Mouse (Mus musculus) layer of hippocampus, postnatal 36 days (tissue): ENCODE data around the gene Aldh1b1. TPM values are rescaled to one million over a fixed set of nuclear protein-coding genes. Genes with fewer than 3 reads are reported as not detected.

Experiments used
- DNase-seq, 2 experiments: peaks; one replicate each; pipeline ENCODE4 v3.0.0; 2022
- total RNA-seq, 2 experiments: library from RNA; stranded (reverse); gene quantifications; 2 replicates each; pipeline ENCODE4 v1.2.3; 2021

Aldh1b1 gene
- total RNA-seq, 2 experiments from 2014 or later: 8.1 to 8.7 TPM

GRCm38 (mm10) chr4:45785959-45786358 lies 12.9 kb upstream of the Aldh1b1 start:
- no peak for DNase-seq

DNA sequence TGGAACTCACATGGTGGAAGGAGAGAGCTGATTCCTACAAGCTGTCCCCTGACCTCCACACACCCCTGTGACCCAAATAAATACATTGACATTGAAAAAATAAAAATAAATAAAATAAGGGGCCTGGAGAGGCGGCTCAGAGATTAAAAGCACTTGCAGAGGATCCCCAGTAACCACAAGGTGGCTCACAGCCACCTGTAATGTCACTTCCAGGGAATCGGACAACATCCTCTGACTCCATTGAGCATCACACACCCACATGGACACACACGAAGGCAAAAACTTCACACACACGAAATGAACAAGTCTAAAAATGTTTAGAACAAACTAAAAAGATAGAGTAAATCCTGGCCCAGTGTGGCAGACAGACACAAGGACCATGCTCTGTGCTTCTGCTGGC lies 12.1 kb upstream of the Aldh1b1 start:
- DNase-seq: no peak

DNA sequence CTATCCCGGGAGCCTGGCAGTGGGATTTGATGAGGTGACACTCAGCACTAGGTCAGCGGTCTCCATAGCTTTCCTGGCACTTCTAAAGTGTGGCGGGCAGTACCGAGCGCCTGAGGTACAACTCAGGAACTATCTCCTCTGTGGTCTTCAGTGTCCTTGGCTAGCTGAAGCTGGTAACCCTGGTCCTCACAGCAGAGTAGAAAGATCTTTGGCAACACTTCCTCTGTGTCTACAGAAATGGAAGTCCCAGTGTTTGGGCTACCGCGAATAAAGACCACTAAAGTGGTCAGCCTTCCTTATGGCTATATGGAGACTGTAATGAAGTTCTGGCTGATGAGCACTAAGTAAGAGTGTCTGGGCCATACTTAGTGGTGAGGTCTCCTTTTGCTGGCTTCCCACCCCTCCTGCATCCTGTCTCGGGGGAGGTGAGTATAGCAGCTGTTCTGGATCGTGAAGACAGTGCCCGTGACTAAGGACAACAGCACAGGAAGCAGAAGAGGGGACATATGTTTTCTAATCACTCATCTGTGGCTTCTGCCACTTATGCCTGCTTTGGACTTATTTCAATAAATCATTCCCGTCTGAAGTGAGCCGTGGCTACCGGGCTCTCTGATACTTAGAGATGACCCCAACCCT lies 10.3 kb upstream of the Aldh1b1 start:
- no peak for DNase-seq

DNA sequence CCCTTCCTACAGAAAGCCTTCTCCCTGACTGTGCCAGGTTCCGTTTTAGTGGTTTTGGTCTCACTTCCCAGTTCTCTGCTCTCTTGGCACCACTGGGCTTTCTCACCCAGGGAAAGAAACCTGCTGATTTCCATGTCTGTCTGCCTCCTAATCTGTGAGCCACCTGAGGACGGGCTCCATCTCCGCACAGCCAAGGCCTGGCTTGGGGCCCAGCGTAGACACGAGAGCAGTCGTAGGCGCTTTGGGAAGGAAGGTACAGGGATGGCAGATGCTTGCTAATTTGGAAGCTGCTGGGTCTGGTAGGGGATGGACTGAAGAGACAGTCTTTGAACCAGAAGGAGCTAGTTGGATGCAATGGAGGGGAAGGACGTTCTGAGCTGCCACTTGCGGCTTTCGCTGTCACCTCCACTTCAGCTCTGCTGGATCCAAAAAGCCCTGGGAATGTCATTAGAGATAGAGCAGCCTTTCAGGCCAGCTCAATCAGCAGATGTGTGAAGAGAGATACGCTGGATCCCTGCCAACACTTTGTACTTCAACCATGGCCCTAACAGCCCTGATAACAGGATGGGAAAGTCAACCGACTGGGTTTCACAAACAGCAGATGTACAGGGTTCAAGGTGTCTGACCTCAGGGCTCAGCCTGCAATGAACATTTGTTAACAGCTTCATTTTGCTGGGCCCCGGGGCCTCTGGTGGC lies 9.4 kb upstream of the Aldh1b1 start:
- DNase-seq: peak; percentile 33 to 36

DNA sequence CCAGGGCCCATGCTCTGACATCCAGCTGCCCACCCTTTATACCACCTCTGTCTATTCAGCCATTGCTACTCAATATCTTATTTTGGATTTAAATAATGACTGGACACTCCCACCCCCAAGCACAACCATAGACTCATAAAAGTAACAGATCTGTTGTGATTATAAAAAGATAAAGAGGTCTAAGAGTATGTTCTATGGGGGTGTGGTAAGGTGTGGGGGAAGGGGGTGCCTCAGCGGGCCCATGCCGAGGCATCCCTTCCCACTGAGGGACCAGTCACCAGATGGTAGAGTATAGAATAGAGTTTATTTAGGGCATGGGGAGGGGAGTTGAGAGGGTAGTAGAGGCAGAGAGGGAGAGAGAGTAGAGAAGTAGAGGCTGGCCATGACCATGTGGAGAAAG lies 8.8 kb upstream of the Aldh1b1 start:
- DNase-seq: no peak

DNA sequence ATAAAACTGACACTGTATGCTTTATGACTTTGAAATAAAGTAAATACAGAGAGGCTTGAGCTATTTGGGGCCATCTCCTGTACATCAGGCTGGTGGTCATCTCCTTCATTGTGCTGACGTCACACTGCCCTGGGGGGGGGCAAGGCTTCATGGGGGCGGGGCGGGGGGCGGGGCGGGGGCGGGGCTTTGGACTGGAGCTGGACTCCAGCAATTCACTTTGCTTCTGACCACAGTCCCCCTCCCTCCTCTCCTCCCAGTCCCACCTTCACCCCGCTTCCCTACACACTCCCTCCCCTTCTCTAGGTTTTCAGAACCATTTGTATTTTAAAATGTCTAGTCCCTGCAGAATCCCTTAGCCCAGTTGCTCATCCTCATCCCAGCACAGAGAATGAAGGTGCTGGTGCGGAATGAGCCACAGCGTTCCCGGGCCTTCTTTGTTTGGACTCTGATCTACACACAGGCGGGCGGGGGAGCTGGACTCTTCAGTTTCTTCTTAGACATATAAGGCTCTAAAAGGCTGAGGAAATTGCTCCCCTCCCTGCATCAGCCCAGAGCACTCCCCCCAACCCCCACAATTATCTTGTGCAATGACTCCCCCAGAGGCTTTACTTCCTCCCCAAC lies 3.5 kb upstream of the Aldh1b1 start:
- no peak for DNase-seq

DNA sequence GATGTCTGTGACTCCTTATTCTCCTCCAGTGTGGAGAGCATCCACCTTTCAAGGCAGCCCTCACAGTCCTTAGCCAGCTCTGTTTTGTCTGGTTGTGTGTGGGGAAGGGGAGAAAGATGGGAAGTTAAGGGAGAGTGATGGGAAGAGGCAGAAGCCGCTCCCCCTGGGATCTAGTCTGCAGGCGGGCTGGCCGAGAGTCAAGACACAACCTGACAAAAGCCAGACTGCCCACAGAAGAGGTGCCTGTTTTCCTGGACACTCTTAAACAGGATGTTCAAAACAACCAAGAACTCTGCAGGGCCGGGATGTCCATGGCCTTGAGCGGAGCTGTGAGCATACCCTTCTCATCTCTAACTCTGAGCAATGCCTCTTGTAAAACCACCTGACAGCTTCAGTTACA lies 2.1 kb upstream of the Aldh1b1 start:
- DNase-seq: no peak

DNA sequence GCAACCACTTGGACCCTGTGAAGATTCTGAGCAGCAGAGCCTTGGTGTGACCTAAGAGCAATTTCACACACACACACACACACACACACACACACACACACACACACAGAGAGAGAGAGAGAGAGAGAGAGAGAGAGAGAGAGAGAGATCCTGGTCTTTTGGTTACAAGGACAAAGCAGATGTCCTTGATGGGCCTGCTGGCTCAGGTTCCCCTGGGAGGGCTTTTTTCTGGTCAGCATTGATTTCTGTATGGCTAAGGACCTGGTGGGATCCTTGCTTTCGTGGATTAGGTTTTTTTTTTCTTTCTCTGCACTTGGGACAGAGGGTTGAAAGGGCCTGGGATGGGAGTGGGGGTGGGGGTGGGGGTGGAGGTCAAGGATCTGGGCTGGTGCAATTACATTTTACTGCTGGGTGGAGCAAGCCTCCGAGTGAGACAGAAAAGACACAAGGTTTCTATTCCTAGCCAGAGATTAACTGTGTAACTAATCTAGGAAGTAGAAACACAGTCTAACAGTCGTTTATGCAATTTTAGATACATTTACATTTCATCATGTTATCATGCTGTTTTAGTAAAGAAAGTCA lies 1.2 kb downstream of the Aldh1b1 start:
- no peak for DNase-seq

DNA sequence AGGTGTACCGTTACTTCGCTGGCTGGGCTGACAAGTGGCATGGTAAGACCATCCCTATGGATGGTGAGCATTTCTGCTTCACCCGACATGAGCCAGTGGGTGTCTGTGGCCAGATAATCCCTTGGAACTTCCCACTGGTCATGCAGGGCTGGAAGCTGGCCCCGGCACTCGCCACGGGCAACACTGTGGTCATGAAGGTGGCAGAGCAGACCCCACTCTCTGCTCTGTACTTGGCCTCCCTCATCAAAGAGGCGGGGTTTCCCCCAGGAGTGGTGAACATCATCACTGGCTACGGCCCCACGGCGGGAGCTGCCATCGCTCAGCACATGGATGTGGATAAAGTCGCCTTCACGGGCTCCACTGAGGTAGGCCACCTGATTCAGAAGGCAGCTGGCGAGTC lies 4.1 kb downstream of the Aldh1b1 start:
- no peak for DNase-seq

DNA sequence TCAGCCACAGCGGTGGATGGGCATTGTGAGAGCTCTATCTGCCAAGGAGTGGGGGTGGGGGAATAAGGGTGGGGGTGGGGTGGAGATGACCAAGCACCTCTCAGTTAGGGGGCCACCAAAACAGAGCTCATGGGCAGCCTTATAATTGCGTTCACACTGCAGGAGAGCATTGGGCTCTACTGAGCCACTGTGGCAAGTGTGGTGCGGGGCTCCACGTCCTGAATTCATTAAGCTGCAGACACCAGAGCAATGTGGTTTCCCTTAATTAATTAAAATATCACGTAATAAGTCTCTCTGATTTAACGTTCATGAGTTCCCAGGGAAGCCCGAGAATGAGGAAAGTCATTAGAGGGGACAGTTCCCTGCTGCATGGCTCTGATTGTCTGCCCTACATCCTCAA lies 9.2 kb downstream of the Aldh1b1 start:
- no peak for DNase-seq

- DNase-seq: no peak
These were observed 12.4 kb downstream of the Aldh1b1 start for GRCm38 (mm10) chr4:45811250-45811649.

- DNase-seq: peak; percentile 37 to 45
These were observed 16.7 kb downstream of the Aldh1b1 start for GRCm38 (mm10) chr4:45815542-45815941.

GRCm38 (mm10) chr4:45818814-45819207 lies 20.0 kb downstream of the Aldh1b1 start:
- no peak for DNase-seq

- peak in 1 of 2 experiments; percentile 37 for DNase-seq
These were observed 20.5 kb downstream of the Aldh1b1 start for GRCm38 (mm10) chr4:45819208-45819931.

DNA sequence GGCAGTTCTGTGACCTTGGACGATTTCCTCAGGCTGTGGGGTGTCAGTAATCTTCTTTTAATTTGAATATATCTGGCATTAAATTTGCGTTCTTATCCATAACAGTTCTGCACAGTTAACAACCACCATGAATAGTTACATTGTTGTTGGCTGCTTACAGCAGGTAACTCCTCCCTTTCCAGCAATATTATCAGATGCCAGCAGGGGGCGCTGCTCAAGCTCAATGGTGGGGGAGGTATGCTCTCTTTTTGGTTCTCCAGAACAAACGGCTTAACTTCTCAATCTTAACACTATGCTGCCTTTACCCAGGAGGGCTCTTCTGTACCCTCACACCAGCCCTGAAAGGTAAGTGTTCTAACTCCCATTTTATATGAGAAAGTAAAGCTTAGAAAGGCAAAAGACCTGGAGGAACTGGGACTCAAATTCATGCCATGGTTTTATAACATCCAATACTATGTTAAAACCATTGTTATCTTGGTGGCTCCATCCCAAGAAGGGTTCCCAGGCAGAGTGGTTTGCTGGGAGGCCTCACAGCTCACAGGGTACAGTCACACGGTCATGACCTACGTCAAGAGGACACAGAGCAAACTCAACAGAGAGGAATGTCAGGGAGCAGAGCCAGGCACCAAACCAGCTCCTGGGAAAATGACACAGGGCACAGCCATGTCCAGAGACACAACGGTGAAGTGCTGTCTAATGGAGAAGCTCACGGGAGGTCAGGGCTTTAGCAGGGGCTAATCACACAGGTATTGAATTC lies 21.4 kb downstream of the Aldh1b1 start:
- peak; percentile 57 to 69 for DNase-seq

DNA sequence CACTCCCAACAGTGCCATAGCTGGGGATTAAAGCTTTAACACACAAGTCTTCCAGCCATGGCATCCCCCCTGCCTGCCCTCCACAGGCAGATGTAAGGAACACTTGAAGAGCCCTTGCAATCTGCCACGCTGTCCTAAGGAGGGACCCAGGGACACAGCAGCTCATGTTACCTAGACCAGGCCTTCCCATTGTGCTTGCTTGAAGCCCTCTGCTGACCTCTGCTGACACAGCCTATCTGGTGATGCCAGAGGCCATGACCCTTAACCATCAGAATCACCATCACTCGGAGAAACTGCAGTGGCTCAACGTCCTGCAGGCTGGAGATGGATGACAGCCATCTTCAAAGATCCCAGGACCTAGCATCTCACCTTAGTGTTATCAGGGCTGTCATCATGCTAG lies 23.2 kb downstream of the Aldh1b1 start:
- DNase-seq: no peak

- DNase-seq: no peak
These were observed 24.2 kb downstream of the Aldh1b1 start for GRCm38 (mm10) chr4:45822781-45823575.

- no peak for DNase-seq
These were observed 25.4 kb downstream of the Aldh1b1 start for GRCm38 (mm10) chr4:45824049-45824760.

DNA sequence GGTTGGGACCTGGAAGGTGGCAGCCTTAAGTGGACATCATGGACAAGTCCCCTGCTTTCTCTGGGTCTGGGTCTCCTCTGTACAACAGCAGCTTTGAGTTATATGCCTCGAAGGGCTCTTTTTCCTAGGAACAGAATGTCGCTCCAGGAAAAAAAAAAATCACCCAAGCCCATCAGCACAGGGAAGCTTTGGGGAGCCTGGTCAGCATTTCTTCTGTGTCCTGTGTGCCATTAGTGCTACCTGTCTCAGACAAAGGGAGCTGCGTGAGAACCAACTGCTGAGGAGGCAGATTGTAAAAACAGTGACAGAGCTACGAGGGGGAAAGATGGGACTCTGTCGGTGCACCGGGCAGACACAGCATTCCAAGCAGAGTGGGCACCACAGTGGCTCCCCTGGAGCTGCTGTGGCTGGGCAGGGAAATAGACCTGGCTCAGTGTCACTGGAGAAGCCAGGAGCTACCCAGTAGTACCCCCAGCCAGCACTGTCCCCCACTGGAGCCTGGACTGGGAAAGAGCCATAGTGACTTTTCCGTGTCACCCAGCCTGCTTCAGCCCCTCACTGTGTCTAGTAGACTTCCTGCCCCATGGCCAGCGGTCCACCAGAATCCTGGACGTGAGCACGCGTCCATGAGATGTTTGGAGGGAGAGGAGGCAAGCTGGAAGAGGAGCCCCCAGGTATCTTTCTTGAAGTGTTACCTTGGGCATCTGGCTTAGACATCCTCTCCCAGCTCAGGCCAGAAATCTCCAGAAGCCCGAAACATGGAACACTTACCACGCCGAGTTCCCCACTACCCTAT lies 26.1 kb downstream of the Aldh1b1 start:
- DNase-seq: no peak
